Comparison of ENCODE assay signal across 9 mouse cellular contexts in genomic region chr1:171110659-171111019, GRCm38 (mm10). TPM values are rescaled to one million over a fixed set of nuclear protein-coding genes. Genes with fewer than 3 reads are reported as not detected.
DNase-seq lines count a peak whose midpoint lies in the region; ATAC-seq and TF ChIP-seq lines count a peak whose summit lies in the region.
"Had no signal": no experiment of that assay in that cellular context is flagged by ENCODE, and none has a peak within 500 bp of the region (broad histone marks: within the 10 kb centered on the region; RNA-seq: fewer than 3 reads in every experiment).

No protein-coding gene starts in this region.

- peaks cover 3% of the 10 kb centered on the region for H3K4me1 ChIP-seq in heart, adult 2 months (ENCODE audit: control insufficient read depth, insufficient read depth, low read length)
- peaks cover 4 to 5% of the 10 kb centered on the region in 2 experiments for H3K4me1 ChIP-seq in heart, embryonic 14.5 days (ENCODE audit: control insufficient read depth in 2 of 2, insufficient read depth in 2 of 2, low read length in 2 of 2)
- H3K4me1 ChIP-seq in liver, postnatal 0 days (ENCODE audit: insufficient read depth) = peaks cover 24% of the 10 kb centered on the region

- 0 out of 2 replicates have a peak, but pooled peaks cover 2% of the 10 kb centered on the region for H3K36me3 ChIP-seq in heart, adult 2 months (ENCODE audit: control insufficient read depth, insufficient read depth, low read length)
- no peaks in the 10 kb centered on the region for H3K36me3 ChIP-seq in heart, embryonic 14.5 days (ENCODE audit: control insufficient read depth, insufficient read depth, low read length)
- no peaks in the 10 kb centered on the region for H3K36me3 ChIP-seq in liver, postnatal 0 days (replicated peaks; ENCODE audit: insufficient read depth, low read length)

- intact Hi-C loops in heart, adult 2 months (cut with DNase I) = loop anchor here (1.0 to 10.0 kb wide), 7 partner anchors 8 to 364 kb away; partner anchors contain the start of genes Dedd and Ppox
- intact Hi-C loops in heart, postnatal 36 days (cut with DNase I) = loop anchor here (2.0 to 10.0 kb wide), 2 partner anchors 146 to 364 kb away; no protein-coding TSS in a partner anchor

- H3K4me2 ChIP-seq in heart, embryonic 14.5 days (ENCODE audit: low read length) = peak overlapping the region; percentile 84
- H3K4me2 ChIP-seq in liver, postnatal 0 days (ENCODE audit: low read depth, low read length) = peak overlapping the region; percentile 83

- 22% methylated on average over 15 of the region's 15 CpGs for WGBS in heart, adult 2 months
- 14% methylated on average over 15 of the region's 15 CpGs for WGBS in heart, embryonic 14.5 days
- WGBS in liver, postnatal 0 days (ENCODE audit: insufficient replicate concordance) = 24% methylated on average over 15 of the region's 15 CpGs

- peak in 1 of 2 experiments; percentile 45 for DNase-seq in heart, adult 2 months
- no peak for DNase-seq in heart, postnatal 36 days
- peak; percentile 49 for DNase-seq in ES-CJ7 (ENCODE audit: low read depth, low spot score)
- DNase-seq in liver, postnatal 0 days = no peak
- no peak for DNase-seq in cerebellum, postnatal 25 days
- no peak for DNase-seq in spleen, postnatal 10 days (ENCODE audit: low spot score in 2 of 2)
- no peak for DNase-seq in retina, embryonic 14.5 days (ENCODE audit: low spot score)

- H3K27me3 ChIP-seq in heart, adult 2 months (ENCODE audit: control insufficient read depth, insufficient read depth, low read length) = no peaks in the 10 kb centered on the region
- H3K27me3 ChIP-seq in heart, embryonic 14.5 days (ENCODE audit: control insufficient read depth, insufficient read depth, low read length) = no peaks in the 10 kb centered on the region
- H3K27me3 ChIP-seq in liver, postnatal 0 days (ENCODE audit: insufficient read depth, low read length) = no peaks in the 10 kb centered on the region

- no peak for TF ChIP-seq CTCF in heart, adult 2 months (IDR thresholded peaks at IDR 0.05)
- TF ChIP-seq CTCF in liver, postnatal 0 days (IDR thresholded peaks at IDR 0.05; ENCODE audit: low read depth) = no peak

- no peak for TF ChIP-seq POLR2A in heart, adult 2 months (IDR thresholded peaks at IDR 0.05; ENCODE audit: insufficient read depth, low read depth, low read length)

- no peak for ATAC-seq in heart, embryonic 14.5 days (ENCODE audit: insufficient number of reproducible peaks, insufficient read depth, low FRiP score, low read depth)
- no peak for ATAC-seq in liver, postnatal 0 days

- H3K4me3 ChIP-seq in heart, adult 2 months = peak overlapping the region; percentile 86
- H3K4me3 ChIP-seq in heart, embryonic 14.5 days (ENCODE audit: control insufficient read depth in 1 of 2, insufficient read depth in 1 of 2, low read depth in 1 of 2, low read length in 2 of 2) = peak overlapping the region; percentile 57 to 73
- peak overlapping the region; percentile 60 for H3K4me3 ChIP-seq in liver, postnatal 0 days (ENCODE audit: low read depth, low read length)

- peak overlapping the region; percentile 82 for H3K27ac ChIP-seq in heart, adult 2 months
- peak overlapping the region; percentile 70 to 86 for H3K27ac ChIP-seq in heart, embryonic 14.5 days (replicated peaks in 1 of 2; ENCODE audit: control insufficient read depth in 1 of 2, insufficient read depth in 1 of 2, low read depth in 2 of 2, low read length in 2 of 2)
- H3K27ac ChIP-seq in liver, postnatal 0 days (ENCODE audit: low read depth) = no peak overlapping the region

- no peaks in the 10 kb centered on the region for H3K79me2 ChIP-seq in heart, adult 2 months (replicated peaks; ENCODE audit: control insufficient read depth, insufficient read depth, low read length)

- H3K9ac ChIP-seq in heart, adult 2 months (ENCODE audit: low read depth, low read length) = peak overlapping the region; percentile 36
- H3K9ac ChIP-seq in heart, embryonic 14.5 days (ENCODE audit: low read length) = peak overlapping the region; percentile 80
- 0 out of 2 replicates have a peak overlapping the region, but pooled peaks have one; percentile 60 for H3K9ac ChIP-seq in liver, postnatal 0 days (replicated peaks)

- no peak for TF ChIP-seq EP300 in heart, adult 2 months (IDR thresholded peaks at IDR 0.05; ENCODE audit: insufficient read depth, low read depth, low read length)
- no peak for TF ChIP-seq EP300 in liver, postnatal 0 days (IDR thresholded peaks at IDR 0.05; ENCODE audit: low read depth)

- H3K9me3 ChIP-seq in heart, embryonic 14.5 days (ENCODE audit: control insufficient read depth, low read length) = no peaks in the 10 kb centered on the region
- H3K9me3 ChIP-seq in liver, postnatal 0 days (ENCODE audit: low read length) = no peaks in the 10 kb centered on the region

RNA-seq across cellular contexts. Expression of gene Cfap126, which starts 3.1 kb away (rescaled TPM):
- under 1 TPM; 0.89 to 0.98 TPM for total RNA-seq in heart, adult 2 months (2021)
- polyA plus RNA-seq in heart, adult 2 months (2012; rRNA removed) = 2.1 and 6.3 TPM in 2 replicates
- 1 to 10 TPM in 1 of 2 experiments, under 1 TPM in 1; 0.69 to 1.2 TPM for total RNA-seq in heart, postnatal 36 days (2021)
- polyA plus RNA-seq in heart, embryonic 14.5 days (2014; fragmentation: Nextera tagmentation; extraction: Ambion mirVana) = 3.0 and 4.7 TPM in 2 replicates
- 0.90 and 1.5 TPM in 2 replicates for polyA plus RNA-seq in liver, postnatal 0 days (2015; fragmentation: Nextera tagmentation; extraction: Ambion mirVana)

RNA-seq across cellular contexts. Expression of gene Sdhc, which starts 39.8 kb away (rescaled TPM):
- 1,000 to 10,000 TPM; 1,087 to 1,288 TPM for total RNA-seq in heart, adult 2 months (2021)
- polyA plus RNA-seq in heart, adult 2 months (2012; rRNA removed) = 1,025 and 1,670 TPM in 2 replicates
- 1,000 to 10,000 TPM; 1,165 to 1,188 TPM for total RNA-seq in heart, postnatal 36 days (2021)
- 622 and 642 TPM in 2 replicates for polyA plus RNA-seq in heart, embryonic 14.5 days (2014; fragmentation: Nextera tagmentation; extraction: Ambion mirVana)
- 207 and 212 TPM in 2 replicates for polyA plus RNA-seq in liver, postnatal 0 days (2015; fragmentation: Nextera tagmentation; extraction: Ambion mirVana)

RNA-seq across cellular contexts. Expression of gene Mpz, which starts 39.9 kb away (rescaled TPM):
- total RNA-seq in heart, adult 2 months (2021) = under 1 TPM in 1 of 2 experiments, not detected in 1; 0.39 TPM
- polyA plus RNA-seq in heart, adult 2 months (2012; rRNA removed) = 3.2 and 8.0 TPM in 2 replicates
- under 1 TPM in 1 of 2 experiments, not detected in 1; 0.44 TPM for total RNA-seq in heart, postnatal 36 days (2021)
- polyA plus RNA-seq in heart, embryonic 14.5 days (2014; fragmentation: Nextera tagmentation; extraction: Ambion mirVana) = not detected in 2 replicates
- 0.05 and 0.12 TPM in 2 replicates for polyA plus RNA-seq in liver, postnatal 0 days (2015; fragmentation: Nextera tagmentation; extraction: Ambion mirVana)
- total RNA-seq: hematopoietic stem cell, adult 5-6 weeks had no signal

RNA-seq across cellular contexts. Expression of gene Fcgr3, which starts 45.9 kb away (rescaled TPM):
- 10 to 100 TPM; 12.1 to 12.7 TPM for total RNA-seq in heart, adult 2 months (2021)
- 11.5 and 12.6 TPM in 2 replicates for polyA plus RNA-seq in heart, adult 2 months (2012; rRNA removed)
- 10 to 100 TPM; 13.7 to 18.6 TPM for total RNA-seq in heart, postnatal 36 days (2021)
- 9.7 and 9.8 TPM in 2 replicates for polyA plus RNA-seq in heart, embryonic 14.5 days (2014; fragmentation: Nextera tagmentation; extraction: Ambion mirVana)
- polyA plus RNA-seq in liver, postnatal 0 days (2015; fragmentation: Nextera tagmentation; extraction: Ambion mirVana) = 40.3 and 41.8 TPM in 2 replicates
